Mouse (Mus musculus) hindbrain, embryonic 13.5 days (tissue): Measurements from ENCODE around the gene Olfr1442. TPM values are rescaled to one million over a fixed set of nuclear protein-coding genes. Genes with fewer than 3 reads are reported as not detected.
"Not testable (repeated sequence)": the region's sequence is repeated elsewhere in the genome, so short reads cannot be mapped to it uniquely, and the experiment has no call there.

Source experiments
- ATAC-seq: fragments of 200-750 bp; cut with Nextera tagmentation; 2 replicates; pipeline ENCODE4 v1.8.0; 2017; ENCODE audit warnings: moderate TSS enrichment; ENCODE audit not compliant: low FRiP score
- H3K27ac ChIP-seq: fragments of 300-500 bp; sonication (generic); 2 replicates; pipeline ENCODE4 v1.5.1; 2015; ENCODE audit warnings: inconsistent platforms, mild to moderate bottlenecking, moderate library complexity
- H3K27me3 ChIP-seq: fragments of 300-500 bp; sonication (generic); 2 replicates; pipeline ENCODE4 v1.6.1; 2015; ENCODE audit warnings: mild to moderate bottlenecking, inconsistent platforms
- H3K36me3 ChIP-seq: fragments of 300-500 bp; sonication (generic); 2 replicates; pipeline ENCODE4 v1.6.1; 2015; ENCODE audit warnings: mild to moderate bottlenecking, inconsistent platforms
- H3K4me1 ChIP-seq: fragments of 300-500 bp; sonication (generic); replicated peaks from 2 replicates; pipeline ENCODE4 v1.6.1; 2015; ENCODE audit warnings: inconsistent platforms
- H3K4me2 ChIP-seq: fragments of 300-500 bp; sonication (generic); 2 replicates; pipeline ENCODE4 v1.6.1; 2015; ENCODE audit warnings: inconsistent platforms, mild to moderate bottlenecking, moderate library complexity
- H3K4me3 ChIP-seq: fragments of 300-500 bp; sonication (generic); 2 replicates; pipeline ENCODE4 v1.5.1; 2015; ENCODE audit warnings: mild to moderate bottlenecking, inconsistent platforms
- H3K9ac ChIP-seq: fragments of 300-500 bp; sonication (generic); 2 replicates; pipeline ENCODE4 v1.6.1; 2015; ENCODE audit warnings: mild to moderate bottlenecking, inconsistent platforms
- H3K9me3 ChIP-seq: fragments of 300-500 bp; sonication (generic); 2 replicates; pipeline ENCODE4 v1.6.1; 2016; ENCODE audit warnings: inconsistent platforms
- WGBS: fragments of 180-500 bp; shearing (Covaris S2); methylation state at CpG from one replicate; pipeline ENCODE4 v1.1.7; 2015; 5-methylcytosine and 5-hydroxymethylcytosine counted together
- polyA plus RNA-seq: library from polyadenylated mRNA; unstranded; fragments of >200 nt; fragmentation: Nextera tagmentation; extraction: Ambion mirVana; gene quantifications from 2 replicates; pipeline ENCODE4 v1.2.1, GENCODE M21; 2015

The Olfr1442 gene
- polyA plus RNA-seq, 1 experiment from 2014 or later, result not detected

GRCm38 (mm10) chr19:12696221-12696620 is 26.0 kb downstream of the Olfr1442 start:
- H3K27me3 ChIP-seq, result no peaks in the 10 kb centered on the region
- no peaks in the 10 kb centered on the region for H3K9me3 ChIP-seq
- ATAC-seq, result no peak
- no peak overlapping the region for H3K4me2 ChIP-seq
- no peak overlapping the region for H3K27ac ChIP-seq
- no peaks in the 10 kb centered on the region for H3K4me1 ChIP-seq
- H3K4me3 ChIP-seq, result no peak overlapping the region
- no peak overlapping the region for H3K9ac ChIP-seq
- H3K36me3 ChIP-seq, result no peaks in the 10 kb centered on the region

- WGBS, result 90% methylated on average over 2 of the region's 2 CpGs
- H3K4me3 ChIP-seq, result no peak overlapping the region
- no peak for ATAC-seq
- no peaks in the 10 kb centered on the region for H3K36me3 ChIP-seq
- H3K9me3 ChIP-seq, result no peaks in the 10 kb centered on the region
- H3K4me2 ChIP-seq, result no peak overlapping the region
- no peaks in the 10 kb centered on the region for H3K4me1 ChIP-seq
- no peaks in the 10 kb centered on the region for H3K27me3 ChIP-seq
- no peak overlapping the region for H3K27ac ChIP-seq
- no peak overlapping the region for H3K9ac ChIP-seq
These were observed 38.2 kb downstream of the Olfr1442 start for GRCm38 (mm10) chr19:12708458-12708857.

GRCm38 (mm10) chr19:12708986-12709385 is 38.7 kb downstream of the Olfr1442 start:
- H3K27ac ChIP-seq, result no peak overlapping the region
- no peaks in the 10 kb centered on the region for H3K36me3 ChIP-seq
- ATAC-seq, result no peak

GRCm38 (mm10) chr19:12719189-12719588 is 49.0 kb downstream of the Olfr1442 start:
- H3K27me3 ChIP-seq, result no peaks in the 10 kb centered on the region
- WGBS, result 81% methylated on average over 6 of the region's 6 CpGs
- H3K9me3 ChIP-seq, result no peaks in the 10 kb centered on the region
- H3K36me3 ChIP-seq, result no peaks in the 10 kb centered on the region
- H3K4me3 ChIP-seq, result no peak overlapping the region
- H3K9ac ChIP-seq, result no peak overlapping the region
- ATAC-seq, result no peak
- H3K27ac ChIP-seq, result no peak overlapping the region
- no peak overlapping the region for H3K4me2 ChIP-seq
- H3K4me1 ChIP-seq, result no peaks in the 10 kb centered on the region

More at GRCm38 (mm10) chr19:12708986-12709385, 38.7 kb downstream of the Olfr1442 start:
- Histone ChIP-seq H3K9me3 (no peaks in the 10 kb centered on the region), H3K4me2 (no peak overlapping the region), H3K9ac (no peak overlapping the region), H3K4me3 (no peak overlapping the region), H3K27me3 (no peaks in the 10 kb centered on the region), H3K4me1 (no peaks in the 10 kb centered on the region)

GRCm38 (mm10) chr19:12720463-12720862 is 50.2 kb downstream of the Olfr1442 start:
- WGBS, result 66% methylated on average over 2 of the region's 2 CpGs
- no peaks in the 10 kb centered on the region for H3K9me3 ChIP-seq
- no peaks in the 10 kb centered on the region for H3K36me3 ChIP-seq
- H3K4me2 ChIP-seq, result no peak overlapping the region
- H3K4me3 ChIP-seq, result no peak overlapping the region
- H3K27me3 ChIP-seq, result no peaks in the 10 kb centered on the region
- H3K27ac ChIP-seq, result no peak overlapping the region
- no peaks in the 10 kb centered on the region for H3K4me1 ChIP-seq
- ATAC-seq, result no peak
- H3K9ac ChIP-seq, result no peak overlapping the region

GRCm38 (mm10) chr19:12720919-12721318 is 50.7 kb downstream of the Olfr1442 start:
- not testable (repeated sequence) for H3K27me3 ChIP-seq, H3K27ac ChIP-seq, H3K4me2 ChIP-seq, H3K4me3 ChIP-seq, ATAC-seq, H3K36me3 ChIP-seq, H3K9ac ChIP-seq, H3K4me1 ChIP-seq, H3K9me3 ChIP-seq
- 89% methylated on average over 5 of the region's 5 CpGs for WGBS

GRCm38 (mm10) chr19:12721596-12721995 is 51.4 kb downstream of the Olfr1442 start:
- H3K4me3 ChIP-seq, H3K9me3 ChIP-seq, H3K27me3 ChIP-seq, ATAC-seq, H3K36me3 ChIP-seq, H3K4me1 ChIP-seq, H3K27ac ChIP-seq, H3K4me2 ChIP-seq, H3K9ac ChIP-seq: not testable (repeated sequence)
- WGBS, result 91% methylated on average over 7 of the region's 7 CpGs

- Histone ChIP-seq H3K9me3 (no peaks in the 10 kb centered on the region), H3K27me3 (no peaks in the 10 kb centered on the region), H3K4me1 (no peaks in the 10 kb centered on the region), H3K27ac (no peak overlapping the region), H3K9ac (no peak overlapping the region), H3K4me2 (no peak overlapping the region), H3K36me3 (no peaks in the 10 kb centered on the region), H3K4me3 (no peak overlapping the region)
- ATAC-seq, result no peak
- 65% methylated on average over 3 of the region's 3 CpGs for WGBS
These were observed 52.1 kb downstream of the Olfr1442 start for GRCm38 (mm10) chr19:12722308-12722707.

GRCm38 (mm10) chr19:12725851-12726250 is 55.6 kb downstream of the Olfr1442 start:
- Histone ChIP-seq H3K36me3 (no peaks in the 10 kb centered on the region), H3K27me3 (no peaks in the 10 kb centered on the region), H3K27ac (no peak overlapping the region), H3K9me3 (no peaks in the 10 kb centered on the region), H3K4me1 (no peaks in the 10 kb centered on the region), H3K9ac (no peak overlapping the region), H3K4me2 (no peak overlapping the region), H3K4me3 (no peak overlapping the region)
- ATAC-seq, result no peak
- 79% methylated on average over 1 of the region's 1 CpGs for WGBS

Other genes starting within 250 kb of the Olfr1442 start
- gene Pfpl, start 242.5 kb upstream of the Olfr1442 start, polyA plus RNA-seq, result not detected in 2 replicates
- gene Mpeg1, start 209.7 kb upstream of the Olfr1442 start, polyA plus RNA-seq, result 0.47 and 0.78 TPM in 2 replicates
- gene Dtx4, start 169.0 kb upstream of the Olfr1442 start, polyA plus RNA-seq, result 34.8 and 36.8 TPM in 2 replicates
- gene Fam111a, start 124.7 kb upstream of the Olfr1442 start, polyA plus RNA-seq, result 7.8 and 8.0 TPM in 2 replicates
- gene Gm4952, start 70.5 kb upstream of the Olfr1442 start, polyA plus RNA-seq, result 0.19 TPM in 1 of 2 replicates, not detected in the other
- gene Glyat, start 37.1 kb upstream of the Olfr1442 start, polyA plus RNA-seq, result 0.05 TPM in 1 of 2 replicates, not detected in the other
- gene Olfr1443, start 7.7 kb downstream of the Olfr1442 start, polyA plus RNA-seq, result not detected in 2 replicates
- gene Keg1, start 25.3 kb downstream of the Olfr1442 start, polyA plus RNA-seq, result not detected in 2 replicates
- gene Cntf, start 95.2 kb downstream of the Olfr1442 start, polyA plus RNA-seq, result 1.2 and 1.6 TPM in 2 replicates
- 14.7 and 15.8 TPM in 2 replicates for gene Zfp91, start 125.7 kb downstream of the Olfr1442 start, polyA plus RNA-seq
- 1.5 and 1.6 TPM in 2 replicates for gene Lpxn, start 125.8 kb downstream of the Olfr1442 start, polyA plus RNA-seq
- not detected in 2 replicates for gene Gm5244, start 176.2 kb downstream of the Olfr1442 start, polyA plus RNA-seq
- not detected in 2 replicates for gene Olfr1444, start 186.8 kb downstream of the Olfr1442 start, polyA plus RNA-seq
- gene Olfr1445, start 213.4 kb downstream of the Olfr1442 start, polyA plus RNA-seq, result not detected in 2 replicates
- not detected in 2 replicates for gene Olfr1446, start 223.1 kb downstream of the Olfr1442 start, polyA plus RNA-seq
- gene Olfr1447, start 233.3 kb downstream of the Olfr1442 start, polyA plus RNA-seq, result not detected in 2 replicates